Mouse (Mus musculus): Measurements from ENCODE around the gene Apob.
A peak's percentile ranks its signal among the peaks of the same experiment; 100 is the strongest.

Gene Apob

GRCm38 (mm10) chr12:8038081-8038730, 60.8 kb downstream of the Apob start:
- DNase-seq, result no peak

DNA sequence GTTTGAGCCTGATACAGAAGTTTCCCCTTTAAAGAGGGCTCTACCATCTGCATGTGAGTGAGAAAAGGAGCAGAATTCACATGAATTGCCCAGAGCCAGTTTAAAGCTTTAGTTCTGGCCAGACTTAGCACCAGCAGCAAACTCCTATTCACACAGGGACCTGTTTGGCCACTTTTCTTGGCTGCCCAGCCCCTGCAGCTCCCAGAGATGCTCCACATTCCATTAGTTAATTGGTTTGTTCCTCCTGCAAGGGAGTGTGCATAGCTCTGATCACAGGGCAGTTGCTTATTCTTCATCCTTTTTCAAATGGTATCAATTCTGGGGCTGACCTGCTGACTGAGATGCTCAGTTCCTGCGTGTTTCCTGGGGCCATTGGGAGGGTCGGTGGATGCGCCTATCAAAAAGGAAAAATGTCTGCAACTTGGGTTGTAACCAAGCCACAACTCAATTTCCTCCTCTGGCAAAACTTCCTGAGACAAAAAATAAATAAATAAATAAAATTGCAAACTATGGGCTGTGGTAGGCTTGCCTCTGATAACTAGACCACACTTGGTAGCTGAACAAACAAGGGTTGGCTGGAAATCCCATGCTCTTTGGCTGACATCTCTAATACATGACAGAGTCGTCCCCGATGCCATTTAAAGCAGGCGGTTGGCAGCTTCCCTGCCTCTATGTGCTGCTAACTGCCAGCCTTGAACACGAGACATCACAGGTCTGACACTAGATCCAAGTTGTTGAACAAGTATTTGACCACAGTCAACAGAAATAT, 65.4 kb downstream of the Apob start:
- peak in 1 of 2 experiments; percentile 2 for DNase-seq

- DNase-seq, result no peak
Measured at GRCm38 (mm10) chr12:8047046-8047445, 69.6 kb downstream of the Apob start.

DNA sequence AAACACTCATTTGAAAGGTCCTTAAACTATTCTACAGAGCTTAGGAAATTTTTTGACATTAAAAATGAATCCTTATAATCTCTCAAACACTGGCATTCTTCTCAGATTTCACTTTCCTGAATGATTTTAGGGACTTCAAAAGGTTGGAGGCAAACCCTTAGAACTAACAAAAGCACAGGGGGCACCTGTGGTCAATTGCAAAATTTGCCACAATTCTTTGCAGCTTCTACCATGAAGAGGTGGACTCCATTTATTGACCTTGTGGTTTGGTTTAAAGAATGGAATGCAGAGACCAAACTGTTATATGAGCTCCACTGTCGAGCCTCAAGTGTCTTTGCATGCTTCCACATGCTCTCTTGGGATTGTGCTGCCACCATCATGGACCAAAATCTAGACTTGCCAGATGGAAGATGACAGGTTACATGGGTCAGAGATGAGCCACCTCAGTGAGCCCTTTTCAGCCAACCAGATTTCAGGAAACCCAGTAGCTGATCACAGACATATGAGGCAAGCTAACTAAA, 70.4 kb downstream of the Apob start:
- DNase-seq, result peak in 1 of 2 experiments; percentile 20

GRCm38 (mm10) chr12:8056001-8056640, 78.7 kb downstream of the Apob start:
- no peak for DNase-seq

GRCm38 (mm10) chr12:8059576-8059975, 82.1 kb downstream of the Apob start:
- peak; percentile 56 to 58 for DNase-seq

GRCm38 (mm10) chr12:8063363-8064065, 86.1 kb downstream of the Apob start:
- no peak for DNase-seq
